Comparison of ENCODE assay signal across 11 mouse cellular contexts in genomic region chr12:32122915-32123314, GRCm38 (mm10).
DNase-seq lines count a peak whose midpoint lies in the region; ATAC-seq and TF ChIP-seq lines count a peak whose summit lies in the region.
"Had no signal": no experiment of that assay in that cellular context is flagged by ENCODE, and none has a peak within 500 bp of the region (broad histone marks: within the 10 kb centered on the region; RNA-seq: fewer than 3 reads in every experiment).

No protein-coding gene starts in this region.

- H3K4me1 ChIP-seq in liver, embryonic 14.5 days (replicated peaks; ENCODE audit: control insufficient read depth in 2 of 2, insufficient read depth in 2 of 2, low read length in 1 of 2), result peaks cover 31 to 42% of the 10 kb centered on the region in 2 experiments
- H3K4me1 ChIP-seq in forebrain, embryonic 12.5 days, result peaks cover 5% of the 10 kb centered on the region; the same call in 1 of the 2 replicates

- DNase-seq in ovary, postnatal 36 days (ENCODE audit: low spot score), result peak; percentile 36
- no peak for DNase-seq in ovary, postnatal 10 days (ENCODE audit: low spot score)
- DNase-seq in c-Kit-positive CD71-positive TER-119-negative erythroid progenitor cells, embryonic 14.5 days (ENCODE audit: low read depth), result peak; percentile 85
- peak; percentile 90 to 91 (median 90) for DNase-seq in liver, embryonic 14.5 days (ENCODE audit: low read depth in 3 of 3, low spot score in 3 of 3)
- peak; percentile 12 for DNase-seq in yolk sac, embryonic 10.5 days (ENCODE audit: low spot score)
- DNase-seq in right cerebral cortex, adult 18-20 months, result no peak
- DNase-seq: left cerebral cortex, postnatal 4 days; thymus, adult 18-20 months had no signal

- no peaks in the 10 kb centered on the region for H3K27me3 ChIP-seq in liver, embryonic 14.5 days (ENCODE audit: control insufficient read depth, insufficient read depth, low read length)
- H3K27me3 ChIP-seq in forebrain, embryonic 12.5 days, result no peaks in the 10 kb centered on the region
- H3K27me3 ChIP-seq: forebrain, embryonic 13.5 days had no signal

- no peaks in the 10 kb centered on the region for H3K36me3 ChIP-seq in liver, embryonic 14.5 days (replicated peaks; ENCODE audit: control insufficient read depth, insufficient read depth, low read depth)
- H3K36me3 ChIP-seq in forebrain, embryonic 12.5 days (replicated peaks), result no peaks in the 10 kb centered on the region

- H3K4me2 ChIP-seq in liver, embryonic 14.5 days (ENCODE audit: low read depth), result peak overlapping the region; percentile 84
- no peak overlapping the region for H3K4me2 ChIP-seq in forebrain, embryonic 12.5 days
- H3K4me2 ChIP-seq: forebrain, embryonic 13.5 days had no signal

- peak overlapping the region; percentile 100 for H3K9ac ChIP-seq in liver, embryonic 14.5 days (replicated peaks)
- no peak overlapping the region for H3K9ac ChIP-seq in forebrain, embryonic 12.5 days
- H3K9ac ChIP-seq: forebrain, embryonic 13.5 days had no signal

- TF ChIP-seq CTCF in liver, embryonic 14.5 days (IDR thresholded peaks at IDR 0.05; ENCODE audit: low read depth), result no peak

- H3K4me3 ChIP-seq in liver, embryonic 14.5 days (ENCODE audit: insufficient read depth in 1 of 2, low read depth in 2 of 2, low read length in 2 of 2), result peak overlapping the region; percentile 75 to 91
- H3K4me3 ChIP-seq in forebrain, embryonic 12.5 days (replicated peaks), result no peak overlapping the region
- H3K4me3 ChIP-seq: forebrain, embryonic 13.5 days had no signal

- ATAC-seq in liver, embryonic 14.5 days (ENCODE audit: insufficient read depth), result peak; percentile 92
- ATAC-seq in forebrain, embryonic 12.5 days (ENCODE audit: low FRiP score), result no peak
- ATAC-seq: forebrain, embryonic 13.5 days; hindbrain, postnatal 0 days had no signal

- H3K9me3 ChIP-seq in liver, embryonic 14.5 days (ENCODE audit: control insufficient read depth, low read length), result no peaks in the 10 kb centered on the region
- no peaks in the 10 kb centered on the region for H3K9me3 ChIP-seq in forebrain, embryonic 12.5 days
- H3K9me3 ChIP-seq: forebrain, embryonic 13.5 days had no signal

- peak; percentile 98 for TF ChIP-seq EP300 in liver, embryonic 14.5 days (IDR thresholded peaks at IDR 0.05; ENCODE audit: low read depth)

- H3K27ac ChIP-seq in liver, embryonic 14.5 days, result peak overlapping the region; percentile 99
- H3K27ac ChIP-seq in forebrain, embryonic 12.5 days, result no peak overlapping the region
- H3K27ac ChIP-seq: forebrain, embryonic 13.5 days; hindbrain, postnatal 0 days had no signal

- WGBS in liver, embryonic 14.5 days (ENCODE audit: insufficient replicate concordance), result 14% methylated on average over 2 of the region's 2 CpGs
- 68% methylated on average over 2 of the region's 2 CpGs for WGBS in forebrain, embryonic 12.5 days

Comparison
In these comparisons a context has a peak if more than half of its experiments do, and no peak if none do; other contexts are left out.
1. DNase-seq: peak in ovary, postnatal 36 days (single experiment), c-Kit-positive CD71-positive TER-119-negative erythroid progenitor cells, embryonic 14.5 days (single experiment), liver, embryonic 14.5 days (3 of 3) and yolk sac, embryonic 10.5 days (single experiment); none in ovary, postnatal 10 days (single experiment) and right cerebral cortex, adult 18-20 months (single experiment).